Mouse (Mus musculus) erythroblast, embryonic 14.5 days (primary cell): ENCODE measurements at regions not wholly inside any gene's neighbourhood (a gene's known extent, or its start where the extent isn't known, plus 50 kb on each side); places are given as distances from the start of the nearest gene placed in this dataset.

Experiments used
- GATA1 ChIP-seq: IDR thresholded peaks from 2 replicates; pipeline ENCODE4 v1.6.1; 2012; ENCODE audit warnings: low read length, inconsistent platforms, mixed read lengths
- TAL1 ChIP-seq: IDR thresholded peaks from 3 replicates; pipeline ENCODE4 v1.6.1; 2012; ENCODE audit warnings: low read length, inconsistent platforms, mixed read lengths

GRCm38 (mm10) chr14:24919056-24919455, 432.1 kb downstream of the Rps24 start:
- TF ChIP-seq GATA1 (no peak), TAL1 (no peak)
